ENCODE assay signal across 10 mouse cellular contexts in genomic region chr1:106389673-106390072, GRCm38 (mm10).
DNase-seq lines count a peak whose midpoint lies in the region; ATAC-seq lines count a peak whose summit lies in the region.
"Had no signal": no experiment of that assay in that cellular context is flagged by ENCODE, and none has a peak within 500 bp of the region (broad histone marks: within the 10 kb centered on the region; RNA-seq: fewer than 3 reads in every experiment).

No protein-coding gene starts in this region.

- no peak overlapping the region for H3K9ac ChIP-seq in midbrain, embryonic 16.5 days (ENCODE audit: low read depth, low read length)
- H3K9ac ChIP-seq: lung, embryonic 15.5 days had no signal

- DNase-seq in ovary, postnatal 14 days (ENCODE audit: low spot score) = peak; percentile 14
- no peak for DNase-seq in ovary, adult 18-20 months (ENCODE audit: low spot score)
- DNase-seq in adrenal gland, adult 2 months = peak; percentile 57
- peak; percentile 42 for DNase-seq in embryo, embryonic 11.5 days (ENCODE audit: low read depth, low spot score)
- DNase-seq in heart, postnatal 10 days = peak; percentile 62 to 77
- DNase-seq in kidney, postnatal 4 days = peak; percentile 81 to 84
- peak; percentile 26 to 68 for DNase-seq in thymus, postnatal 10 days (ENCODE audit: low spot score in 2 of 2)

- peak; percentile 68 for ATAC-seq in midbrain, embryonic 16.5 days

- peaks cover 10% of the 10 kb centered on the region for H3K36me3 ChIP-seq in midbrain, embryonic 16.5 days (ENCODE audit: control insufficient read depth, insufficient read depth, low read length)

- H3K27ac ChIP-seq in midbrain, embryonic 16.5 days (ENCODE audit: low read length) = no peak overlapping the region
- H3K27ac ChIP-seq: lung, embryonic 15.5 days had no signal

- H3K4me3 ChIP-seq in midbrain, embryonic 16.5 days (ENCODE audit: low read depth, low read length) = no peak overlapping the region
- H3K4me3 ChIP-seq: erythroblast, embryonic 14.5 days; lung, embryonic 15.5 days had no signal

- no peaks in the 10 kb centered on the region for H3K4me1 ChIP-seq in midbrain, embryonic 16.5 days (ENCODE audit: control insufficient read depth, insufficient read depth, low read length)
- H3K4me1 ChIP-seq: lung, embryonic 15.5 days had no signal

- WGBS in midbrain, embryonic 16.5 days = 8% methylated on average over 5 of the region's 5 CpGs

- no peak overlapping the region for H3K4me2 ChIP-seq in midbrain, embryonic 16.5 days (ENCODE audit: low read length)
- H3K4me2 ChIP-seq: lung, embryonic 15.5 days had no signal

- no peaks in the 10 kb centered on the region for H3K27me3 ChIP-seq in midbrain, embryonic 16.5 days (ENCODE audit: control insufficient read depth, insufficient read depth, low read depth, low read length)
- H3K27me3 ChIP-seq: lung, embryonic 15.5 days had no signal

- intact Hi-C loops in heart, postnatal 10 days (cut with DNase I) = loop anchor here (5.0 kb wide), 1 partner anchor 497 kb away; no protein-coding TSS in a partner anchor

- no peaks in the 10 kb centered on the region for H3K9me3 ChIP-seq in midbrain, embryonic 16.5 days (replicated peaks; ENCODE audit: control insufficient read depth, low read length, poor library complexity, severe bottlenecking)
- H3K9me3 ChIP-seq: lung, embryonic 15.5 days had no signal
